Mouse (Mus musculus): ENCODE measurements around the gene Ppp6r2.

Ppp6r2 gene

DNA sequence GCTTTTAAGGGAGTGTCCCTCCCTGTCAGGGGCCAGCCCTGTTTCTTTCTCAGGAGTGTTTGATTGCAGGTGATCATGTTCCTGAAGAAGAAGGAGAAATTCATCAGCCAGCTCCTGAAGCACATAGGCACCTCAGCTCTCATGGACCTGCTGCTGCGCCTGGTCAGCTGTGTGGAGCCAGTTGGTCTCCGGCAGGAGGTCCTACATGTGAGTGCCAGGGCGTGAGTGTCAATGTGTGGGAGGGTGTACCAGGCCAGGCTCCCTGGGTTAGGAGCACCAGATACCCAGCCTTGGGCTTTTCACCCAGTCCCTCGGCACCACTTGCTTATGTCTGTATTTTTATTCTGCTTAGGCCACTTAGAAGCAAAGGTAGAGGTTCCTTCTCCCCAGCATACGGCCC, 47.6 kb downstream of the Ppp6r2 start:
- no peak for DNase-seq (ENCODE audit: low read depth)

DNA sequence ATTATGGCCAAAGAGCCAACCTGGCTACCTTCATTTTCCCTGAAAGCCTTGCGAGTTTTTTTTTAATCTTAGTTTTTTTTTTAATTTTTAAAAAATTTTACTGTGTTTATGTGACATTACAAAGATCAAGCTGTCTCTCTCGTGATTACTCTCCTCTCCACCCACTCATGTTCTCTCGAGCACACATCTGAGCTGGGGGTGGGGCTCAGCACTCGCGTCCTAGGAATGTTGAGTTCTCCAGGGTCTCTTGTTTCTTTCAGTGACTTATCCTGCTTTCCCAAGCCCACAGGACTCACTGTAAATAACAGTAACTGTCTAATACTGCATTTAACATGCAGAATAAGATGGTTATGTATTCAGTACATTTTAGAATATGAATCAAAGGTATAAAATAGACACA, 53.1 kb downstream of the Ppp6r2 start:
- no peak for DNase-seq (ENCODE audit: low read depth)

DNA sequence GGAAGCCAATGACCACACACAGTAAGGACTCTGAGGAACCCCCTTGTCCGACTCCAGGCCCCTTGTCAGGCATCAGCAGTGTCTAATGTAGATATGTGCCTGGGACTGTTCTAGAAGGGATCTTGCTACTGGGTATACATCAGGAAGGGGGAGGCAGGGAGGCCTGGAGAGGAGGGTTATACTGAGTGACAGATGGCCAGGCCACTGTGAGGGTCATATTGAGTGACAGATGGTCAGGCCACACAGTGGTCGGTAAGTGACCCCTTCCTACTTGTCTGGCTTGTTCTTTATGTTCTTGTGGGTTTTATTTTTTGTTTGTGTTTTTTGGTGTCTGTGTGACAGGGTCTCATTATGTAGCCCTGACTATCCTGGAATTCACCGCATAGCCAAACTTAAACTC, 64.1 kb downstream of the Ppp6r2 start:
- DNase-seq (ENCODE audit: low read depth): no peak

DNA sequence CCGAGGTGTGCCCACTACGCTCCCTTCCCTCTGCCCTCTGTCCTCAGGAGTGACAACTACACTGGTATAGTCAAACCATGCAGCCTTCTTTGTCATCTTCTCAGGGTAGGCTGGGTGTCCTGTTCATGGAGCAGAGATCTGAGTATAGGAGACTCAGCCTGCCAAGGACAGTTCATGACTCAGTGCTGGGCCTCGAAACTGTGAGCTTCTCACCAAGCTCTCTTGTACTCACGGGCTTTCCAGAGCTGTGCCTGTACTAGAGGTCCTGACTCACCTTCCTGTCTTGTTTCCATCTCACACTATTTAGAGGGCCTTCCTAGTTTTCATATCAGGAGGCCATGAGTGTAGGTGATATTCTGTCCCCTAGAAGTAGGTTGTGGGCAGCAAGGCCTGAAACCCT, 66.0 kb downstream of the Ppp6r2 start:
- no peak for DNase-seq (ENCODE audit: low read depth)

DNA sequence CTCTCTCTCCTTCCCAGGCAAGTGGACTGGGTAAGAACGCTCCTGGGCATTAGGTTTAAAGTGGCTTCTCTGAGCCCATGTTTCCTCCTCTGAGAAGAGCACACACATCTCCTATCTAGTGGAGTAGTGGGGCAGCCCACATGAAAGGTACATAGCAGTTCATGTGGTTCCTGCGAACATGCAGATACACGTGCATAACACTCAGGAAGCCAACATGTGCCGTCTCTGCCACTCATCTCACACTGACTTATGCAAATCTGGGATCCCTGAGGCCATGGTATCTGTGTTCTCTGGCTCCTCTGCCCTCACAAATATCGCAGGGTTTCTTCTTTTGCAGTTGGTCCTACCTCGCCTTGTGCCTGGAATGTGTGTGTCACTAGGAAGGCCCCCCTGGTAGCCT, 71.2 kb downstream of the Ppp6r2 start:
- DNase-seq (ENCODE audit: low read depth): no peak

DNA sequence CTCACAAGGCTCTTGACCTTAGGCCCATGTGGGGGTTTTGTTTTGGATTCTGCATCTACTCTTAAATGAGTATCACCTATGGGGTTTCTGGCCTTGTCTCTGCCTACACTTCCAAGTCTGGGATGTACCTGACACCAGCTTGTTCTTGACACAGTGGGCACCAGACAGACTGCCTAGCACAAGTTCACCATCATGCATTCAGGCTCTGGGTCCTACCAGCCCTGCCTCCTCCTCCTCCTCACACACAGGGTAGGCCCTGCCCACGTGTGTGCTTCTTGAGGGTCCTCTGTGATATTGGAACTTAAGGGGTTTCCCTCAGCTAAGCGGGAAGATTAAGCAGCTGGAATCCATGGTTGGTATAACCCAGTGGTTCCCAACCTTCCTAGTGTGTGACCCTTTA, 72.7 kb downstream of the Ppp6r2 start:
- no peak for DNase-seq (ENCODE audit: low read depth)

DNA sequence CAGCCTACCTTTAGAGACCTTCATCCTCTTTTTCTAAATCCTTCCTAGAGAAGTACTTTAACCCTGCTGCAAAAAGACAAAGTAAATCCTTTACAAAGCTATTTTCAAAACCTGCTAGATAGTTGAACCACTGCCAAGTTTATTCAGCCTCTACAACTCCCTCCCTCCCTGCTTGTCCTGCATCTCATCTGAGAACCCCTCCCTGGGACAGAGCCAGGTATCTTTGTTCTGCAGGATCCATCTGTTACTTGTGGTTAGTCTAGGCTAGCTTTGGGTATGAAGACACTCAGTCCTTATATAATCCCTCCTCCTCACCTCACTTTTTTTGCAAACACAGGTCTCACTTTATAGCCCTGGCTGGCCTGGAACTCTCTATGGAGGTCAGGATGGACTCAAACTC, 73.7 kb downstream of the Ppp6r2 start:
- peak; percentile 66 for DNase-seq (ENCODE audit: low read depth)

DNA sequence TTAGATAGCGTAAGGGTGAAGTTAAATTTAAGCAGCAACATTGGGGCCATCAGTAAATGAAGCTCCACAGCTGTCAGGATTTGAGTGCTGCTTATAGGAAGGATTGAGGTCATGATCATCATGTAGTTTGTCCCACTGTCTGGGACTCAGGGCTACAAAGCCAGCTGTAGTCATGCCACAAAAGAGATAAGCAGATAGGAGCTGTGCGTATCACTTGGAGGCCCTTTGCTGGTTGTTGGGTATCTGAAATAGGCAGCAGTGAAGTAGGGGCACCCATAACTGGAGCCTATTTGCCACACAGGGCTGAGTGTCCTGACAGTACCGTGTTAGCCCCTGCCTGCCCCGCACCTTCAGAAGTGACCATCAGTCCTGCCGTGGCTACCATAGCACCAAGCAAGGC, 74.1 kb downstream of the Ppp6r2 start:
- DNase-seq (ENCODE audit: low read depth): peak; percentile 67

DNA sequence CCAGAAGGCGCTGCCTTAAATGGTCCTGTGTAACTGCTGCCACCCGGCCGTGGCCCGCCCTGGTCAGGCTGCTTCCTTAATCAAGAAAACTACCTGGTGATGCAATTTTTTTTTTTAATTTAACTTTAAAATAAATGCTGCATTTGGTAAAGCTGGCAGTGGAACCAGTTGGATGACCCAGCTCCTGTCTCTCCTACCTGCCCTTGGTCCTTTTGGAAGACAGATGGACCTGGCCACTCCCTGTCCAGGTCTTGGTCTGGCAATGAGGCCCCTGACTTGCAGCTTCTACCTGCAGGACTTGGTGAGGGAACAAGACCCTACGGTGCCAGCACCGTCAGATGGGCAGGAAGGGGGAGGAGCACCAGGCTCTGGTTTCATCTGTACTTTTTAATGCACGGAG, 74.8 kb downstream of the Ppp6r2 start:
- DNase-seq (ENCODE audit: low read depth): no peak

DNA sequence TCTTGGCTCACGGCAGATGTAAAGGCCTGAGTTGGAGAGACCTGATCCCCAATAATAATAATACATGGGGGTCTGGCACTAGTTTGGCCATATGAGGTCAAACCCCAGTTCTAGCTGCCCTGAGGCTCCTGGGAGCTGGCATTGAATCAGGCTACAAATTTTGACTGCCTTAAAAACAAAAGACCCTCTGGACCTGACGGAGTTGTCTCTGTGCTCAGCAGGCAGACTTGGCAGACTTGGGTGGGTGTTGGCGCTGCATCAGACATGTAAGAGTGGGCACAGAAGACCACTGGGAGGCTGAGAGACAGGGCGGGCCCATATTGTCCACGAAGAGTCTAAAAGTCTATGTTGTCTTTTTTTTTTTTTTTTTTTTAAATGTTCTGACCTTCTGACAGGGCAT, 75.2 kb downstream of the Ppp6r2 start:
- DNase-seq (ENCODE audit: low read depth): no peak

DNA sequence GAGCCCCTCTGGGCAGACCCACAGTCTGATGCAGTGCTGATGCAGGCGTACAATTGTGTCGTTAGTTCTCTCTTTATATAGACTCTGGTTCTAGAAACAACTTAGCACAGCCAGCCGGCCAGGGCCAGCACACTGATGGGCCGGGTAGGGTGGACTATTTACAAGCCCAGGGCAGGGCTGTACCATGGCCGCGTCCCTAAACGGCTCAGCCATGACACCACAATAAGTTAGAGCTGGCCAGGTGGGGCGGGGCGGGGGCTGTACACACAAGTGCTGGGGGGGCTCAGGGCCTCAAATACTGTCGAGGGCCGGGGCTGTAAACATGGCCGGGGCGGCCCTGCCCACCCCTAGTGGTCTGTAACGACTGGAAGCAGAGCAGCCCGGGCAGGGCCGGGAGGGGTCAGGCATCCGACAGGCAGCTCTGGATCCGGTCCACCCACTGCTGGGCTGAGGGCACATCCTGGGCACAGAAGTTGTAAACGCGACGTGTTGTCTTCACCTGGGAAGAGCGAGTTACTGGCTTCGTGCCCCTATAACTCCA, 76.9 kb downstream of the Ppp6r2 start:
- DNase-seq (ENCODE audit: low read depth): no peak

DNA sequence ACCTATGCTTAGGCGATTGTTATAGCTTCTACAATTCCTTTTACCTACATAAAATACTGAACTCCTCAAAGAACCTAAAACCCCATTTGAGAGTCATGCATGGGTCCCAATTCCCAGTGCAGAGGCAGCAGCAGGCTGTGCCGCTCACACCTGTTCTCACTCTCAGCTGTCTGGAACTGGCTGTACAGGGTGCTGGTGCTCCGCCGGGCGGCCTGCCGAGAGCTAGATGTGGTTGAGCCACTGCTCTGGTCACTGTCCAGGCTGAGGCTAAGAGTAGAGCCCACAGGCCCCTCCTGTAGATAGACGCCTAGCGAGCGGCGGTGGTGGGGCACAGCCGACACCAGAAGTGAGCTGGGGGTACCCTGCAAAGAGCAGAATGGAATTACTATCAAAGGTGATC, 78.1 kb downstream of the Ppp6r2 start:
- no peak for DNase-seq (ENCODE audit: low read depth)

DNA sequence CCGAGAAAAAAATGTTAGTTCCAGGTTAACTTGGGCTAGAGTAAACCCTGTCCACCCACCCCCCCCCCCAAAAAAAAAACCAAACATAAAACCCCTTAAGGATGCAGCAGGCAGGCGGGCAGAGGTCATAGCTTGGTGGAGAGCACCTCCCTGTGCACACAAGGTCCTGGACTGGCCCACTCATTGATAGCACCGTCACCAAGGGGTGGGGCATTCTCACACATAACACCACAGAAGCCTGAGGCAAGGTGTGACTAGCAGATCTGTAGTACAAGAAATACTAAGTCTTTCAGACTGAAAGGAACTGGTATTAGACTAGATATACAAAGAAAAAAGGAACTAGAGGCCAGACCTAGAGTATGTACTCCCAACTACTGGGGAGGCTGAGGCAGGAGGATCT, 80.2 kb downstream of the Ppp6r2 start:
- peak; percentile 64 for DNase-seq (ENCODE audit: low read depth)

DNA sequence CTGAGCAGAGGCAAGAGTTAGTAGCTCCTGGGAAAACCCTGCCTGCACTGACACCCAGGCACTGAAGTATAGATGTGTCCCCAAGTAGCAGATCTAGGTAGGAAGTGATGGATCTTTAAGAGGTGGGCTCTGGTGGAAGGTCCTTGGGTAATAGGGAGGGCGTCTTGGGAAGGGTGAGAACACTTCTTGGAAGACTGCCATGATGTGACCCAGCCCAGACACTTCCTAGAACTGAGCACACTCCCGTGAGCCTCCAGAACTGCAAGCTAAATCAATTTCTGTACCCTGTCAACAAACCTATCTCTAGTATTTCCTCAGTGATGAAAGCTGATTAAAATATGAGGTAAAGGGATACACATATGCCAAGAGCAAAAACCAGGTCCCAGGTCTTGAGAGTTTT, 81.4 kb downstream of the Ppp6r2 start:
- DNase-seq (ENCODE audit: low read depth): no peak

DNA sequence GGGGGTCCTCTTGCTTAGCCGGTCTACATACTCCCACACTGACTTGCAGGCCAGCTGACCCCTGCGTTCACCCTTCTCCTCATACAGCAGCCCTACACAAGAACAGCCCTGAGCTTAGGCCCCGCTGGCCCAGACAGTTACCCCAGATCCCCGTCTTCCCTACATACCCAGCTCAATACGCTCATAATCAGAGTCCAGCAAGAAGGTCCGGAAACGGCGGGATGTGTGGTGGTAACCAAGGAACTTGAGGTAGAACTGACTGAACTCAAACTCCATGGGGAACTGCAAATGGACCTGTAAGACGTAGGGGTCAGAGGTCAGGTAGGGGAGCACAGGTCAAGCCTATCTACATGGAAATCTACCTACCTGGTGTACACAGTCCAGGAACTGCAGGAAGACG, 82.4 kb downstream of the Ppp6r2 start:
- no peak for DNase-seq (ENCODE audit: low read depth)

DNA sequence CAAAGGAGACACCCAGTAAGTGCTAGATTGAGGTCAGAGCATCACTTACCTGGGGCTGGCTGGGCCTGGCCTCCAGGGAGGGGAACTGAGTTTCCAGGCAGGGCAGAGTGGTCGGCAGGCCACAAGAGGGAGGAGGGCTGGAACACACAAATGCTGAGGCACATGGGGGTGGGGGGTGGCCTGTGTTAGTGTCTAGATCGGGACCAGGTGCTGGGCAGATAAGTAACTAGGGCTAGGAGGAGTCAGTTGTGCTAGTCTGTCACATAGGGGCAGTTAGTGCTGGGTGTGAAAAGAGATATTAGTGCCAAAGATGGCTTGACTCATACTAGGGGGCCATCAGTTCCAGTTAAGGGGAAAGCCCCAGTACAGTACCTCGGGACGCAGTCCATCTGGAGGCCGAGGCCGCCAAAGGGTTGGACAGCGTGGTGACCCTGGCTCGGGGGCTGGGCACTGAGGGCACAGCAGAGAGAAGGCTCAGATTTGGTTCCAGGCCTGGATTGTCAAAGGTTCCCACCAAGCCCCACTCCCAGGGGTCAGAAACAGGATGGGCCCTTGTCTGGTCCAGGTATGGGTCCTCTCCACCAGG, 84.3 kb downstream of the Ppp6r2 start:
- DNase-seq (ENCODE audit: low read depth): no peak

DNA sequence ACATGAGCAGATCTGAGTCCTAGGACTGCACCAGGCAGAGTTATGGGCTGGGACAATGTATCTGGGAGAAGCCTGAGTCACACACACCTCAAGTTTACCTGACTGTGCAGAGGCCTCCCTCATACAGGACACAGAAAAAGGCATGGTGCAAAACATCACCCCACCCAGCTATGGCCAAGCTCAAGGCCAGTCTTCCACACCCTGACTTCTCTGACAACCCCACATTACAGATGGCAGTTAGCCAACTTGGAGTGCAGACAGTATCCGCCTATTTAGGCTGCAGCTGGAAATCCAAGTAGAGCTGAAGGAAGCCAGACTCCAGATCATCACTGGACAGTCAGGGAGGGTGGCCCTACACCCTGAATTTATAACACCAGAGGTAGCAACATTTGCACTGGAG, 85.1 kb downstream of the Ppp6r2 start:
- DNase-seq (ENCODE audit: low read depth): no peak

DNA sequence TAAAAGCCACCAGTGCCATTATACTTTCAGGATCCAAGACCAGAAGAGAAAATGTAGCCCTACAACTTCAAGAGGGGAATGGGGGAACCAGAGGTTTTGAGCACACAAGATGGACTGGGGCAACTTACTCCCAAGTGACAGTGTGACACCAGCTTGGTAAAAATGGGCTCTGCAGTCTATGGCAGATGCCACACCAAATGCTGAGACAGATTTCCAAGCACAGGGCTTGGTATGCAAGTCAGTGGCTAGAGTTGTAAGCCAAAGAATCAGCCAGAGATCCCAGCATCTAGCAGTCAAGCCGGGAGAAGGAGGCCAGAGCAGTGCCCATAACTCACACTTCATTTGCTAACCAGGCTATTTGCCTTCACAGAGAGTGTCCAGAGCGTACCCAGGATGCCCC, 86.3 kb downstream of the Ppp6r2 start:
- DNase-seq (ENCODE audit: low read depth): no peak

DNA sequence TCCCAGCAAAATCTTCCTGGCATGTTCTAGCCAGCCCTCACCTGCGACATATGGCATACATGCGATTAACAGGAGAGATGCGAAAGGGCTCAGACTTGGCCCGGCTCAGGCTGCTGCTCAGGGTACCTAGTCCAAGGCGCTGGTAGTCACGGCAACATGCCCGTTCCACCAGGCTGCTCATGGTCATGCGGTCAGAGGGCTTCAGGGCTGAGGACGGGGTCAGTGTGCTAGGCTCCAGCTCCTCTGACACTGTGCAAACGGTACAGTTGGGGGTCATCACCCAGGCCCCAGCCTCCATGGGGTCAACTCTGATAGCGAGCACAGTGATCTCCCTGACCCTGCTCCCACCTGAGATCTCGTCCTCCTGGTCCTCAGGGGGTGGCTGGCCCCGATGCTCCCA, 88.8 kb downstream of the Ppp6r2 start:
- DNase-seq (ENCODE audit: low read depth): no peak

DNA sequence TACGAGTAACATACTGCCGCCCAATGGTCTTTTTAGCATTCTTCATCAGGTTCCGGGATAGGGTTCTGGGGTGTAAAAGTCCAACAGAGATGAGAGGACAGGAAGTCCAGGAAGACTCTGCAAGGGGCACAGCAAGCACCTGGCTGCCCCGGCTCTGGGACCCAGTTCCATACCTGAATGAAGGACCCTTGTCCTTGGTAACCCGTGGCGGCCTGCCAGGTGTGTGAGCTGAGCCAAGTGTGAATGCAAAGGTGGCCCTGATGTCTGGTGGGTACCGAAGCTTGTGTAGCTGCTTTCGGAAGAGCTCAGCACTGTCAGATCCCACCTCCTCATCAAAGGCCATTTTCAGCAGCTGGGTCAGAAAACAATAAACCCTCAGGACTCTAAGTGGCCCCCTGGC, 89.2 kb downstream of the Ppp6r2 start:
- DNase-seq (ENCODE audit: low read depth): no peak

DNA sequence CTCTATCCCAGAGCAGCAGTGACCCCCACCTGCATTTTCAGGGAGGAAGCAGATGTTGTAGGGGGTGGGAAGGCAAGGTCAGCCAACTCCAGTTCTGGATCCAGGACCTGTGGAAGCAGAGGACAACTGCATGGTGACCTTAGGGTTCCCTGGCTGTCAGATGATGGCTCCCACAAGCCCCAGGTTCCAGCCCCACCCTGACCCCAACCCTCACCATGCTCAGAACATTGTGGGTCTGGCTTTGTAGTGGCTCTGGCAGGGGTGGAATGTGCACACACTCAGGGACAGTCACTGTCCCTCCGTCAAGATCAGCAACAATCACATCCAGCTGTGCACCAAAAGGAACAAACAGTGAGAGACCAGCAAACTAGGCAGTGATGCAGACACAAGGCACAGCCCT, 94.6 kb downstream of the Ppp6r2 start:
- no peak for DNase-seq (ENCODE audit: low read depth)

DNA sequence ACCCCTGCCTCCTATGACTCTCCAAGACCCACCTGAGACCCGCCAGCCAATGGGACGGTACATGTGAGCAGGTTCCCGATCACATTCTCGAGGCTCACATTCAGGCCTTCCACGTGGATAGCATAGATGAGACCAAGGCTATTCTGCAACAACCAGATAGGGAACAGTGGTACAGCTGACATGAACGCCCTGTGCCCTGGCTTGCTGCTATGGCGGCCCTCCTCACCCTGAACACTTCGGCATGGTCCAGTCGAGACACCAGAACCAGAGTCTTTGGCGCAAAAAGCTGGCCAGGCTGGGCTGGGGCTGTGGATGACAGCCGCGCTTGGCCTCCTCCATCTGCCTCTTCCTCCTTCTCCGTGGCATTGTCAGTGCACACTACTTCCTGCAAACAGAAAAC, 96.1 kb downstream of the Ppp6r2 start:
- DNase-seq (ENCODE audit: low read depth): no peak

DNA sequence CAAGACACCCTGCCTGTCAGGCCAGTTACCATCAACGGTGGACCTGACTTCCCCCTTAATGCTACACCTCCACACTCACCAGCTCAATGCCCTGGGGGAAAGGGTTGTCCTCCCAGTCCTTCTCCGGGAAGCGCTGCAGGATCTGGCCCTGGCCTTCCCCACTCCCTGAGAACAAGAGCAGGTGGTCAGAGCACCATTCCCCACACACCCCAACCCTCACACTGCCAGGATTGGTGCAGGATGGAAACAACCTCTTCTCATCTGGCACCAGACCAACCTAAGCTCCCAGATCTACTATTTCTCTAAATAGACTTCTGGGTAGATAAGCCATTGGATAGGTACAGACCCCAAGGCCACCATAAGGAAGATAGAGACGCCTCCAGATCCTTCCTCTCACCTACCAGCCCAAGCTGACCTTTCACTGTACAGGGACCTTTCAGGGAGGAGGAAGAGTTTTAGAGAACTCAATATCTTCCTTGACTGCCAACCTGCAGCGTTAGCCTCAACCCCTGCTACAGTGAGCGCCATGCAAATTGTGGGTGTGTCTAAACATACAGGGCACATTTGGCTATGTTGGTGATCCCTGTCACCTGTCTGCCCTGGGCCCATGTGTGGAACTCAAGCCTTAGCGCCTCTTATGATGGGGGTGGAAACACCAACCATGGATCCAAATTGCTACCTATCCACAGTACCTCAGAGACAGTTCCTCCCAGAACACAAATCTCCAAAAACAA, 97.2 kb downstream of the Ppp6r2 start:
- no peak for DNase-seq (ENCODE audit: low read depth)

DNA sequence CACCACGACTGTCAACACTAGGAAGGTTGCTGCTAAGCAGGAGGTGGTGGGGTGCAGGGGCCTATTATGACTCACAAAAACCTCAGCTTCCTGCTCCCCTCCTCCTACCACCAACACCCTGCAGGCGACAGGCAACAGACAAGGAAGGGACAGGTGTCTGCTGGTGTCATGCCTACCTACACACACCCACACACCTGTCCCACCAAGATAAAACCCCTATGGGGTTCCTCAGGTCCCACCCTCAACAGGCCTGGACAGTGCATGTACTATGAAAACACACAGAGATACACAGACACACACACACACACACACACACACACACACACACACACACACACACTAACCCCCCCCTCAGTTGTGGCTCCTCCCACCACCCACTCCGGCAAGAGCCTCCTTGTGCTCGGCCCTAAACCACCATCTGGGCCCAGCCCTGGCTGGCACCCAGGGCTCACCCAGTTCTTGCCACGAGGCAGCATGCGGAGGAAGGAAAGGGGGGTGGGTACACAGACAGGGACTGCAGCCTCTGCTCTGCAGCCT, 98.7 kb downstream of the Ppp6r2 start:
- DNase-seq (ENCODE audit: low read depth): no peak
